Mouse (Mus musculus): ENCODE results near the gene Gm2035. TPM values are rescaled to one million over a fixed set of nuclear protein-coding genes. Genes with fewer than 3 reads are reported as not detected.
"Not testable (repeated sequence)": the region's sequence is repeated elsewhere in the genome, so short reads cannot be mapped to it uniquely, and the experiment has no call there.

Gm2035 gene
- polyA plus RNA-seq (2012; rRNA removed), result not detected in 2 replicates

GRCm38 (mm10) chr12:87919721-87920120 is at the start of gene Gm2035:
Gm2035 (minus strand) TSS chr12:87919857.
- H3K4me3 ChIP-seq (ENCODE audit: insufficient read depth, low read depth, low read length); H3K36me3 ChIP-seq (ENCODE audit: control insufficient read depth, insufficient read depth, low read length); H3K27me3 ChIP-seq (replicated peaks; ENCODE audit: control insufficient read depth, insufficient read depth, low read length); H3K27ac ChIP-seq (ENCODE audit: insufficient read depth, low read depth, low read length); DNase-seq; H3K4me1 ChIP-seq (ENCODE audit: control insufficient read depth, insufficient read depth, low read length): not testable (repeated sequence)
- 73% methylated on average over 2 of the region's 2 CpGs for WGBS

GRCm38 (mm10) chr12:87953780-87954179 is 34.1 kb upstream of the Gm2035 start, which contains the start of gene Gm2042:
Gm2042 (plus strand) TSS chr12:87954080.
- not testable (repeated sequence) for DNase-seq; H3K36me3 ChIP-seq (ENCODE audit: control insufficient read depth, insufficient read depth, low read length); H3K27me3 ChIP-seq (replicated peaks; ENCODE audit: control insufficient read depth, insufficient read depth, low read length); H3K27ac ChIP-seq (ENCODE audit: insufficient read depth, low read depth, low read length); H3K4me1 ChIP-seq (ENCODE audit: control insufficient read depth, insufficient read depth, low read length); H3K4me3 ChIP-seq (ENCODE audit: insufficient read depth, low read depth, low read length)
- 87% methylated on average over 2 of the region's 2 CpGs for WGBS

GRCm38 (mm10) chr12:87895070-87895469 is 24.6 kb downstream of the Gm2035 start, which contains the start of gene Gm2022:
Gm2022 (plus strand) TSS chr12:87895370.
- not testable (repeated sequence) for H3K27me3 ChIP-seq (replicated peaks; ENCODE audit: control insufficient read depth, insufficient read depth, low read length); H3K27ac ChIP-seq (ENCODE audit: insufficient read depth, low read depth, low read length); H3K4me3 ChIP-seq (ENCODE audit: insufficient read depth, low read depth, low read length); H3K36me3 ChIP-seq (ENCODE audit: control insufficient read depth, insufficient read depth, low read length); DNase-seq; H3K4me1 ChIP-seq (ENCODE audit: control insufficient read depth, insufficient read depth, low read length)
- WGBS, result 80% methylated on average over 1 of the region's 1 CpGs

- not testable (repeated sequence) for DNase-seq; H3K27me3 ChIP-seq (replicated peaks; ENCODE audit: control insufficient read depth, insufficient read depth, low read length); H3K27ac ChIP-seq (ENCODE audit: insufficient read depth, low read depth, low read length); H3K4me1 ChIP-seq (ENCODE audit: control insufficient read depth, insufficient read depth, low read length); H3K4me3 ChIP-seq (ENCODE audit: insufficient read depth, low read depth, low read length); H3K36me3 ChIP-seq (ENCODE audit: control insufficient read depth, insufficient read depth, low read length)
- 85% methylated on average over 5 of the region's 5 CpGs for WGBS
Observed at GRCm38 (mm10) chr12:87873772-87874171, 45.9 kb downstream of the Gm2035 start, which contains the start of gene Gm2016. Gm2016 (plus strand) TSS chr12:87874072.

Other genes with a start within 250 kb of the Gm2035 start
- gene Gm21319, start 144.1 kb downstream of the Gm2035 start, polyA plus RNA-seq (2012; rRNA removed), result not detected in 2 replicates
- not detected in 2 replicates for gene Gm21936, start 124.3 kb downstream of the Gm2035 start, polyA plus RNA-seq (2012; rRNA removed)
- not detected in 2 replicates for gene BB287469, start 103.3 kb downstream of the Gm2035 start, polyA plus RNA-seq (2012; rRNA removed)
- gene Gm2001, start 77.5 kb downstream of the Gm2035 start, polyA plus RNA-seq (2012; rRNA removed), result not detected in 2 replicates
- not detected in 2 replicates for gene Gm2016, start 45.8 kb downstream of the Gm2035 start, polyA plus RNA-seq (2012; rRNA removed)
- gene Gm2022, start 24.5 kb downstream of the Gm2035 start, polyA plus RNA-seq (2012; rRNA removed), result not detected in 2 replicates
- not detected in 2 replicates for gene Gm2042, start 34.2 kb upstream of the Gm2035 start, polyA plus RNA-seq (2012; rRNA removed)
- not detected in 2 replicates for gene Gm2075, start 92.0 kb upstream of the Gm2035 start, polyA plus RNA-seq (2012; rRNA removed)
- not detected in 2 replicates for gene Gm6803, start 98.9 kb upstream of the Gm2035 start, polyA plus RNA-seq (2012; rRNA removed)
- gene Gm2056, start 107.1 kb upstream of the Gm2035 start, polyA plus RNA-seq (2012; rRNA removed), result not detected in 2 replicates
- not detected in 2 replicates for gene Gm16368, start 163.8 kb upstream of the Gm2035 start, polyA plus RNA-seq (2012; rRNA removed)